Mouse (Mus musculus) embryonic facial prominence, embryonic 13.5 days (tissue): ENCODE data around the gene Adra1b. TPM values are rescaled to one million over a fixed set of nuclear protein-coding genes. Genes with fewer than 3 reads are reported as not detected.

Experiments
- ATAC-seq: fragments of 200-750 bp; cut with Nextera tagmentation; 2 replicates; pipeline ENCODE4 v1.8.0; 2017; ENCODE audit warnings: low read depth; ENCODE audit not compliant: insufficient number of reproducible peaks, insufficient read depth, low FRiP score, low TSS enrichment
- H3K27ac ChIP-seq: fragments of 300-500 bp; sonication (generic); 2 replicates; pipeline ENCODE4 v1.5.1; 2015; ENCODE audit warnings: moderate library complexity, mild to moderate bottlenecking, inconsistent platforms
- H3K27me3 ChIP-seq: fragments of 300-500 bp; sonication (generic); 2 replicates; pipeline ENCODE4 v1.6.1; 2015; ENCODE audit warnings: mild to moderate bottlenecking, inconsistent platforms
- H3K36me3 ChIP-seq: fragments of 300-500 bp; sonication (generic); 2 replicates; pipeline ENCODE4 v1.6.1; 2015; ENCODE audit warnings: mild to moderate bottlenecking, inconsistent platforms
- H3K4me1 ChIP-seq: fragments of 300-500 bp; sonication (generic); 2 replicates; pipeline ENCODE4 v1.6.1; 2015; ENCODE audit warnings: inconsistent platforms
- H3K4me2 ChIP-seq: fragments of 300-500 bp; sonication (generic); 2 replicates; pipeline ENCODE4 v1.6.1; 2015; ENCODE audit warnings: moderate library complexity, mild to moderate bottlenecking, inconsistent platforms
- H3K4me3 ChIP-seq: fragments of 300-500 bp; sonication (generic); 2 replicates; pipeline ENCODE4 v1.5.1; 2015; ENCODE audit warnings: mild to moderate bottlenecking, inconsistent platforms
- H3K9ac ChIP-seq: fragments of 300-500 bp; sonication (generic); 2 replicates; pipeline ENCODE4 v1.6.1; 2015; ENCODE audit warnings: mild to moderate bottlenecking, inconsistent platforms
- H3K9me3 ChIP-seq: fragments of 300-500 bp; sonication (generic); 2 replicates; pipeline ENCODE4 v1.6.1; 2016; ENCODE audit warnings: inconsistent platforms
- WGBS: fragments of 180-500 bp; shearing (Covaris S2); methylation state at CpG from one replicate; pipeline ENCODE4 v1.1.7; 2015; ENCODE audit warnings: mixed read lengths; 5-methylcytosine and 5-hydroxymethylcytosine counted together
- polyA plus RNA-seq: library from polyadenylated mRNA; unstranded; fragments of >200 nt; fragmentation: Nextera tagmentation; extraction: Ambion mirVana; gene quantifications from 2 replicates; pipeline ENCODE4 v1.2.1, GENCODE M21; 2015

Adra1b gene
- polyA plus RNA-seq, 1 experiment from 2014 or later: 1.3 TPM

DNA sequence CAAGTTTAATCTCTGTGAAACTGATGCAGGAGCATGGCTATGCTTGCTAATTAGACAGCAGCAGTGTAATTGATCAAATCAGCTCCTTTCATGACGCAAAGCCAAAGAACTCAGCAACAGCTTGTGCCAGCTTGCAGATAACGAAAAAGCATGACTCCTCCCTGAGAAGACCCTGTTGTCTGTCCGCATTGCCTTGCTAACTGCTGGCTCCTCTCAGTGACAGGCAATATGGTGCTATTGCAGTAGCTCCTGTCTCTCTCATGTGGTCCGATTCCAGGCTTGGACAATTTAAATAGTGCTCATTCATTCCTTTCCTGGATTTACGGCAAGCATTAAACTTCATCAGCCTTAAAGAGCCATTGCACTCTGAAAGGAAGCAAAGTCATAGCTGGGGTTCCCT is 93.3 kb downstream of the Adra1b start:
- Histone ChIP-seq H3K4me2 (no peak overlapping the region), H3K36me3 (no peaks in the 10 kb centered on the region), H3K4me3 (no peak overlapping the region), H3K27ac (no peak overlapping the region), H3K9me3 (no peaks in the 10 kb centered on the region), H3K27me3 (no peaks in the 10 kb centered on the region), H3K9ac (no peak overlapping the region), H3K4me1 (no peaks in the 10 kb centered on the region)
- 79% methylated on average over 5 of the region's 5 CpGs for WGBS
- no peak for ATAC-seq

DNA sequence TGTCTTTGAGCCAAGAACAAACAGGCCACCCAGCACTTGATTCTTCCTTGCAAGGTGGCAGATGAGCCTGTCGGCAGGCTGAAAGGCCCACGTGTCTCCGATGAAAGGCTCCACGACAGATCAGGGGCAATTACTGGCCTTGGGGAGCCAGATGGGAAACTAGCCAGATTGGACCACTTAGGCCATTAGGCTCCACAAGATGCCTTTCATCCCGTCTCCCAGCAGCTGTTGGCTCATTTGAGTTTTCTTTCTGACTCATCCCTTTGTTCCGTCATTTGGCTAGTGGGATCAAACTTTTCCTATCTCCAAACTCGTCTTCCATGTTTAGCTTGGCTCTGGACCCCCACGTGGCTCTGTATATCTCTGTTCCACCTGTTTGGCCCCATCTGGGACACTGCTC is 105.0 kb downstream of the Adra1b start:
- no peak overlapping the region for H3K4me2 ChIP-seq
- H3K4me1 ChIP-seq: no peaks in the 10 kb centered on the region
- 67% methylated on average over 8 of the region's 8 CpGs for WGBS
- H3K27me3 ChIP-seq: no peaks in the 10 kb centered on the region
- H3K9ac ChIP-seq: no peak overlapping the region
- H3K9me3 ChIP-seq: no peaks in the 10 kb centered on the region
- H3K36me3 ChIP-seq: no peaks in the 10 kb centered on the region
- H3K27ac ChIP-seq: no peak overlapping the region
- no peak overlapping the region for H3K4me3 ChIP-seq
- ATAC-seq: no peak

DNA sequence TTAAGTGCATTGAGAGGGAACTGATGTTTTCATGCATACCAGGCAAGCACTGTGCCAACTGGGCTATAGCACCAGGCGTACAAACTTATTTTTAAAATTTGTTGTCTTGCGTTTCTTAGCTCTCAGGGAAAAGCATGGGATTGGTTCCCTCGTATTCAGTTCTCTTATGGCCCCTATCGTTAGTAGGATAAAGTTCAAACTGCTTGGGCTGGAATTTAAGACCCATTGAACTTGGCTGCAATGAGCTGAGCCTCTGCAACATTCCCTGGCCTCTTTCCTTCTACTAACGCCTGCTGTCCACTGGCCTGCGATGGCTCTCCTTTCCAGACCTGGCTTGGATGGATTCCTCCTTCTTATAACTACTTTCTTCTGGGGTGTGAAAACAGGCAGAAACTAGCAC is 110.6 kb downstream of the Adra1b start:
- H3K27me3 ChIP-seq: no peaks in the 10 kb centered on the region

DNA sequence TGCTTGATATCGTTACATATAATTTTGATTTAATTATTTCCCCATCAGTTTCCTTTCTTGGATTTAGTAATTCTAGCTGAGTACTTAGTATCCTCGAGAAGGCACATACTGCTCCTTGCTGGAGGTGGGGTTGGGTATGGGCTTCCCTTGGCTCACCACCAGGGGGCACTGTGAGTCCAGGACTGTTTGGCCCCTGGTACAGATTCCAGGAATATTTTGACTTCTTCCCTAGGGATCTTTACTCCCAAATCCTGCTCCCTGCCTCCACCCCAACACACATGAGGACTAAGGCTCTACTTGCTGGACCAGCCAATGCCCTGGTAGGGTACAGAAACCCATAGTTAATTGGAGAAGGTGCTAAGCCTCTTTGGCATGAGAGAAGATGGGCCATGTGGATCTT is 117.2 kb downstream of the Adra1b start:
- Histone ChIP-seq H3K9ac (no peak overlapping the region), H3K4me1 (peaks cover 3% of the 10 kb centered on the region; the same call in 1 of the 2 replicates), H3K27ac (no peak overlapping the region), H3K27me3 (no peaks in the 10 kb centered on the region), H3K36me3 (no peaks in the 10 kb centered on the region), H3K9me3 (no peaks in the 10 kb centered on the region), H3K4me2 (no peak overlapping the region), H3K4me3 (no peak overlapping the region)
- ATAC-seq: no peak
- WGBS: 14% methylated on average over 2 of the region's 2 CpGs

More for the DNA sequence above, 110.6 kb downstream of the Adra1b start:
- Histone ChIP-seq H3K4me2 (no peak overlapping the region), H3K4me3 (no peak overlapping the region), H3K4me1 (no peaks in the 10 kb centered on the region), H3K36me3 (no peaks in the 10 kb centered on the region), H3K9me3 (no peaks in the 10 kb centered on the region), H3K9ac (no peak overlapping the region), H3K27ac (no peak overlapping the region)
- no peak for ATAC-seq
- WGBS: 85% methylated on average over 6 of the region's 6 CpGs

DNA sequence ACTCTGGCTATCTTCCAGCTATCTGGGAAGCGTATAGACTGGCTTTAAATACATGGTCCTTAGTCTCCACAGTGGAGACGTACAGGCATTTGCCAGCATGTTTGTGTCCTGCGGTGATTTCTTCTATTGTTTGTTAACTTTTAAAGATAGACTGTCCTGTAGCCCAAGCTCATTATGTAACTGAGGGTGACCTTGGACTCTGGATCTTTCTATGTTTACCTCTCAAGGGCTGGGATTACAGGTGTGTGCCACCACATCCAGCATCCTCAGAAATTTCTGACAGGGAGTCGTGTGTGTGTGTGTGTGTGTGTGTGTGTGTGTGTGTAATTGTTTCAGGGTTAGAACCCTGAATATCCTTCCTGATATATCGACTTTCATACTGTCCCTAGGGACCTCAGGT is 117.9 kb downstream of the Adra1b start:
- H3K9me3 ChIP-seq: no peaks in the 10 kb centered on the region
- 0 out of 2 replicates have a peak, but pooled peaks cover 3% of the 10 kb centered on the region for H3K27me3 ChIP-seq
- no peak overlapping the region for H3K27ac ChIP-seq
- H3K9ac ChIP-seq: 0 out of 2 replicates have a peak overlapping the region, but pooled peaks have one; percentile 1
- no peaks in the 10 kb centered on the region for H3K36me3 ChIP-seq
- ATAC-seq: no peak
- H3K4me2 ChIP-seq: no peak overlapping the region
- H3K4me3 ChIP-seq: no peak overlapping the region
- peaks cover 3% of the 10 kb centered on the region; the same call in 1 of the 2 replicates for H3K4me1 ChIP-seq
- WGBS: 68% methylated on average over 5 of the region's 5 CpGs

DNA sequence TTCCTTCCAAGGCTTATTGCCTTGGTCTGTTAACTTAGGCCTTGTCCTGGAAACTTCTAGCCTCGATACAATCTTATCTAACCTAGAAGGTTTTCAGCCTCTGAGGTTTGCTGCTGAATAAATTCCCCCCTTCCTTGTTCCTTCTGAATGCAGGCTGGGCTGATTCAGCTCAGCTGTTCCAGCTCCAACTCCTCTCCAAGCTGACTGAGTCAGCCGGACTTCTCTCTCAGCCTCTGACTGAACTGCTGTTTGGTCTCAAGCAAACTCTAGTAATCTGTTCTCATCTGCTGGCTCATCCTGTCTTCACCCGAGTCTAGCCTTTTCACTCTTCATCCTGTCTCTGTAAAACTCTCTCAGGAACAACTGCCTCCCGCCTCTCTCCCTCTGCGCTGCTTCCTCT is 121.5 kb downstream of the Adra1b start:
- no peak overlapping the region for H3K4me2 ChIP-seq
- H3K9ac ChIP-seq: no peak overlapping the region
- H3K9me3 ChIP-seq: no peaks in the 10 kb centered on the region
- H3K4me3 ChIP-seq: no peak overlapping the region
- H3K27me3 ChIP-seq: peaks cover 27% of the 10 kb centered on the region
- no peak overlapping the region for H3K27ac ChIP-seq
- WGBS: 72% methylated on average over 5 of the region's 5 CpGs
- ATAC-seq: no peak
- H3K36me3 ChIP-seq: no peaks in the 10 kb centered on the region
- peaks cover 13% of the 10 kb centered on the region for H3K4me1 ChIP-seq

DNA sequence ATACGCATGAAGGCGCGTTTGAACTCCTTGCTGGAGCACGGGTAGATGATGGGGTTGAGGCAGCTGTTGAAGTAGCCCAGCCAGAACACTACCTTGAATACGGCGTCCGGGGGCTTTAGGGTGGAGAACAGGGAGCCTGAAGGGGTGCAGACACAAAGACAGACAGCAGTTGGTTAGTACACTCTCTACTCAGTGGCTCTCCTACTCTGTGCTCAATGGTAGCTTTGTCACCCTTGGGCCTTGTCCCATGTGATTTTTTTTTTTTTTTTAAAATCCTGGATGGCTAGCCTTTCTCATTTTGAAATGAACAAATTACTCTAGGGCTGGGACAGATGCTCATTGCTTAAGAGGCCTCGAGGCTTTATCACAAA is 124.7 kb downstream of the Adra1b start:
- Histone ChIP-seq H3K9me3 (no peaks in the 10 kb centered on the region), H3K4me1 (peaks cover 20% of the 10 kb centered on the region), H3K27me3 (peaks cover 40% of the 10 kb centered on the region), H3K27ac (no peak overlapping the region), H3K4me2 (peak overlapping the region; percentile 79), H3K4me3 (peak overlapping the region; percentile 45), H3K9ac (peak overlapping the region; percentile 59; the same call in 1 of the 2 replicates), H3K36me3 (no peaks in the 10 kb centered on the region)
- WGBS: 23% methylated on average over 8 of the region's 8 CpGs
- no peak for ATAC-seq

DNA sequence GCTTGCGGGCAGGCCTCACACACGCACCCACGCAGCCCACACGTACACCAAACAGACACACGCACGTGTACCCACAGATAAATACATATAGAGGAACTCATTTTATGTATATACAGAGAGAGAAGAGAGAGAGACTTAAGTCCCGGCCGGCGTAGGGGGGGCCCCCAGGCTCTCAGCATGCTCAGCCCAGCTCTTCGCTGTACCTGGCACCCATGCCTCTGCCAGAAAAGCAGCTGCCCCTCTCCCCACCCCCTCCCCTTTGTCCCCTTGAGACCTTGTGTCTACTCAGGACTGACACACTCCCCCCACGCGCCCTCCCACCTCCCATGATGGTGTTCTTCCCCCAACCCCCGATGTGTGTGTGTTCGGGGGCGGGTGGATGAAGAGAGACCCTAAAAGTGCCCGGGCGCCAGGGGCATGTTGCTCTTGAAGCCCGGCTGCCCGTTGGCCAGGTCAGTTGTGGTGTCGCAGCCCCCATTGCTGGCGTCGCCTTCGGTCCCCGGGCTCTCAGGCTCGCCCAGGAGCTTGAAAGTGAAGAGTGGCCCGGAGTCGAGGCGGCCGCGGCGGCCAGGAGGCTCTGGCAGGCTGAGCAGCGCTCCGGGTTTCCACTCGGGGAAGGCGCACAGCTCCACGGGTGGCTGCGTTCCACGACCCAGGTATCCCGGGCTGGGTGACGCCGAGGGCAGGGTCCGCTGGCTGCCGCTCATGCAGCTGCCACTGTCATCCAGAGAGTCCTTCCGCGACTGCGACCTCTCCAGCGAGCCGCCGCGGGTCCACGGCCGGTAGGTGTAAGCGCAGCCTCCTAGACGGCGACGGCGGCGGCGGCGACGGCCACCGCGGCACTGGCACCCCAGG is 125.3 kb downstream of the Adra1b start:
- 14% methylated on average over 63 of the region's 63 CpGs for WGBS
- ATAC-seq: no peak
- Histone ChIP-seq H3K4me2 (peak overlapping the region; percentile 79), H3K9ac (peak overlapping the region; percentile 59), H3K4me3 (peak overlapping the region; percentile 45), H3K36me3 (no peaks in the 10 kb centered on the region), H3K27ac (no peak overlapping the region), H3K27me3 (peaks cover 40% of the 10 kb centered on the region), H3K4me1 (peaks cover 20% of the 10 kb centered on the region), H3K9me3 (no peaks in the 10 kb centered on the region)

DNA sequence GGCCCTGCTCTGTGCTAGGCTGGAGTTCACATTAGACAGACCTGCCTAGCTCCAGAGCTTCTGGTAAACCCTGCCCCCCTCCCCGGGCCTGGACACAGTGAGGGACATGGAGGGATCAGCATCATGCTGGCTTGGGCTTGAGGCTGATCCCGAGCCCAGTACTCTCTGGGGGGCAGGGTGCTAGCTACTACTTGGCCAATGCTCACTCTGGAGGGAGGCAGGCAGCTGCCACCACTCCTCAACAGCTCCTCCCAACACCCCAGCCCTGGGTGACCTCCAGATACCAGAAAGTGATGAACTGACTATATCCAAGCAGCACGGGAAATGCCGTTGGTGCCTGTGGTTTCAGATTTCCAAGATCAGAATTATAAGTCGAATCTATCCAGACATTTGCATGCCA is 127.3 kb downstream of the Adra1b start:
- Histone ChIP-seq H3K27me3 (peaks cover 40% of the 10 kb centered on the region), H3K4me2 (no peak overlapping the region), H3K4me1 (peaks cover 20% of the 10 kb centered on the region), H3K9ac (no peak overlapping the region), H3K4me3 (no peak overlapping the region), H3K36me3 (no peaks in the 10 kb centered on the region), H3K27ac (no peak overlapping the region), H3K9me3 (no peaks in the 10 kb centered on the region)
- no peak for ATAC-seq
- WGBS: 12% methylated on average over 5 of the region's 5 CpGs

DNA sequence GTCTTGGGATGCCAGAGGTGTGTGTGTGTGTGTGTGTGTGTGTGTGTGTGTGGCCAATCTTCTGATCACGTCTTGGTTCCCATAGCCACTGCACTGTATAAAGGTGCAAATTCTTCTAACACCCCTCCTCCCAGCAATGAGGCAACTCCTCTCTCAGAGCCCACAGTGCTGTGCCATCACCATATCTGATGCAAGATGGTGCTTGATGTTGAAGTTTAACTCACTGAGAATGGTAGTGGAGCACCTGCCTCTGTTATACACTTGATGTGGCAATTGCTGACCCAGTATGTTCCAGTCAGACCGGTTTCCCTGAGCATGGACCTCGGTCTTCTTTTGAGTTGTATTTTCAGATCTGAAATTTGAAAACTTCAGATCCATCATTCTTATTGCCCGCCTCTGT is 130.9 kb downstream of the Adra1b start:
- Histone ChIP-seq H3K9me3 (no peaks in the 10 kb centered on the region), H3K4me2 (no peak overlapping the region), H3K4me1 (peaks cover 11% of the 10 kb centered on the region), H3K9ac (no peak overlapping the region), H3K4me3 (no peak overlapping the region), H3K27me3 (peaks cover 19% of the 10 kb centered on the region), H3K27ac (no peak overlapping the region), H3K36me3 (no peaks in the 10 kb centered on the region)
- WGBS: 80% methylated on average over 4 of the region's 4 CpGs
- no peak for ATAC-seq

DNA sequence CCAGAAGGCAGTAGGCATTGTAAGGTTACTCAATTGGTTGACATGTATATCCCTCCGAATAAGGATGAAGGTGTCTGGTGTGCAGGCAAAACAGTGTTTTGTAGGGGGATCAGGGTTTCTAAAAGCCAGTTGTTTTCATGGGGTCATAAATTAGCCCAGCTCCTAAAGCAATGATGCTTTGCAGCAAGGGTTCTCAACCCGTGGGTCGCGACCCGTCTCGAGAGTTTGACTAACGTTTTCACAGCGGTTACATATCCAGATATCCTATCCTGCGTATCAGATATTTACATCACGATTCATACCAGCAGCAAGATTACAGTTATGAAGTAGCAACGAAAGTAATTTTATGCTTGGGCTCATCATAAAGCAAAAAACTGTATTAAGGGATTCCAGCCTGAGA is 133.3 kb downstream of the Adra1b start:
- H3K36me3 ChIP-seq: no peaks in the 10 kb centered on the region
- no peak overlapping the region for H3K9ac ChIP-seq
- 69% methylated on average over 11 of the region's 11 CpGs for WGBS
- no peak overlapping the region for H3K27ac ChIP-seq
- H3K4me2 ChIP-seq: peak overlapping the region; percentile 72
- H3K4me1 ChIP-seq: no peaks in the 10 kb centered on the region
- ATAC-seq: no peak
- H3K9me3 ChIP-seq: no peaks in the 10 kb centered on the region
- H3K4me3 ChIP-seq: no peak overlapping the region
- peaks cover 11% of the 10 kb centered on the region for H3K27me3 ChIP-seq

DNA sequence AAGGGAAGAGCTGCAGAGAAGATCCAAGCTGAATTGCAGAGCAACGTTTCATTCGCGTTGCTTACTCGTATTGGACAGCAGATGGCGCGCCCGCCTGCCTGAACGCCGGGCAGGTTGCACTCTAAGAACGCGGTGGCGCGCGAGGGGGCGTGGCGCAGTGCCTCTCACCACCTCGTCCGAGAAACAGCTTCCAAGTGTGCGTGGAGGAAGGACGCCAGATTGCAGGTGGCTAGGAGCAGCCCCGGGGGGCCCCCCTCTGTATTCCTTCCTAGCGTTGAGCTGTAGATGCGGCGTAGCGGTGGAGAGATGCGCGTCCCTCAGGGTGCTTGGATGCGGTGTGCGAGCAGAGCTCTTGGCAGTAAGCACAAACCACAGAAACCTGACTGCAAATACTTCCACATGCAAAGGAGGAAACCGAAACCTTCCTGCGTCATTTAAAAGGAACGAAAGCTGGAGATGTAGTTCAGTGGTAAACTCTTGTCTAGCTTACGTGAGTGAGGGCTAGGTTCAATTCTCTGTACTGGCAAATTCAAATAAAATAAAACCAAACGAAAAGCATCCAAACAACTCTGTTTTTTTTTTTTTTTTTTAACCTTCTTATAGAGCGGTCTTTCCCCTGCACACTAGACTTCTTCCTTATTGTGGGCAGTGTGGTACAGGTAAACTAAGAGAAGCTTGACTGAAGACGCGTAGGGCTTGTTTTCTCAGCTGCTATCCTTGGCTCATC is 133.9 kb downstream of the Adra1b start:
- H3K4me3 ChIP-seq: peak overlapping the region; percentile 50
- peak; percentile 83 for ATAC-seq
- 0 out of 2 replicates have a peak overlapping the region, but pooled peaks have one; percentile 30 for H3K27ac ChIP-seq
- no peaks in the 10 kb centered on the region for H3K36me3 ChIP-seq
- no peaks in the 10 kb centered on the region for H3K4me1 ChIP-seq
- H3K4me2 ChIP-seq: peak overlapping the region; percentile 72
- peaks cover 14% of the 10 kb centered on the region for H3K27me3 ChIP-seq
- H3K9me3 ChIP-seq: no peaks in the 10 kb centered on the region
- WGBS: 5% methylated on average over 37 of the region's 37 CpGs
- H3K9ac ChIP-seq: no peak overlapping the region
